Mouse (Mus musculus) layer of hippocampus, postnatal 10 days (tissue): ENCODE measurements at regions not wholly inside any gene's neighbourhood (a gene's known extent, or its start where the extent isn't known, plus 50 kb on each side); places are given as distances from the start of the nearest gene placed in this dataset.
A peak's percentile ranks its signal among the peaks of the same experiment; 100 is the strongest.
"Not testable (repeated sequence)": the region's sequence is repeated elsewhere in the genome, so short reads cannot be mapped to it uniquely, and the experiment has no call there.

Source experiments
- DNase-seq, 2 experiments: peaks; one replicate each; pipeline ENCODE4 v3.0.0; 2021; ENCODE audit warnings: low spot score in 2 of 2

DNA sequence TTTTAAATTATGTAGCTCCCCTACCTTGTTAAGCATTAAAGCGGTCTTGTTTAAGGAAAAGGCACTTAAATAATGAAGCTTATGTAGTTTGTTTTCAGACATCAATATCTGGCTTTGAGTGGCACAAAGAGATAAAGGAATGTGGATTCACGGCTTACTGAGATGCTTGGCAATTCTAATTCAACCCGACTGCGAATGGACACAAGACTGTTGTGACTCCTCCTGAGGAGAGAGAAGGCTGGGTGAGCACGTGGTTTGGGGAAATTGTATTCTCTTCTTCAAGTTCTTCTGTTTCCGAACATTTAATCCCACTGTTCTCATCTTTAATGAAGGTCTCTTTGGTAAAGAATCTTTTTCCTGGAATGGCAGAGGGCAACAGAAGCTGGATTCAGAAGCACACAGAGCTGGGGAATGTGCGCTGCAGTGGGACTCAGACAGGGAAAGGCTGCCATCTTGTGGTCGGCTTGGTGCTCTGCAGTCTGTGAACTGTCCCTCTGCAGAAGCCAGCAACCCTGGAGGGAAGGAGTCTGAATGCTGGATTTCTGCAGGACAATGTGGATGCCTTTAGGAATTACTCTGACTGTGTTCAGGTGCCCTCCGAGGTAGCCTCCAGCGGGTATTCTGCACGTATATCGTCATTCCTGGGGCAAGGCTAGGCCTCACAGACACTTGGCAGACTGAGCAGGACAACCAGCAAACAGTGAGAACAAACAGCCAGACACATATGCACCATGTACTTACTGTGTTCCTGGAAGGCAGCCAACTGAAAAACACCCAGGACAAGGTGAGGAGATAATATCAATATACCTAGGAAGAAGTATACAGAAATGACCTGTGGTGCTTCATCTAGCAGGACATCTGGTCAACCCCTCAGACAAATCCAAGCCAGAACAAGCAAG, 54.0 kb upstream of the Pax1 start:
- DNase-seq = peak; percentile 87

DNA sequence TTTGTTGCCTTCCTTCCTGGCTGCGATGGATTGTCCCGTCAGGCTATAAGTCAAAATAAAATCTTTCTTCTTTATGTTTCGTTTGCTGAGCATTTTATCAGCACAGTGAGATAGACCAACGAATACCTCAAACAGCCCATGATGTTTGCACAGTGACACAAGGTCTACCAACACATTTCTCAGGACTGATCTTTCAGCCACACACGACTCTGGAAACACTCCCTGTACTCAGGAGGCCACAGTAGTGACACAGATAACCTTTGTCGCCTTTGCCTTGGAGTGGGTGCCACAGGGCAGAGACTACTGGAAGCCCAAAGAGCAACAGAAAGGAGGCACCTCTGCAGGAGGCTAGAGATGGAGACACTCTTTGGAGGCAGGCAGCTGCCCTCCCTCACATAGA, 55.0 kb upstream of the Pax1 start:
- DNase-seq = no peak

- peak; percentile 28 to 51 for DNase-seq
Observed at GRCm38 (mm10) chr2:147305262-147305661, 56.5 kb upstream of the Pax1 start.

GRCm38 (mm10) chr2:147300503-147300902, 61.2 kb upstream of the Pax1 start:
- no peak for DNase-seq

- no peak for DNase-seq
Observed at GRCm38 (mm10) chr2:147299359-147299758, 62.4 kb upstream of the Pax1 start.

GRCm38 (mm10) chr2:147298499-147298896, 63.2 kb upstream of the Pax1 start:
- DNase-seq = peak; percentile 88 to 93

DNA sequence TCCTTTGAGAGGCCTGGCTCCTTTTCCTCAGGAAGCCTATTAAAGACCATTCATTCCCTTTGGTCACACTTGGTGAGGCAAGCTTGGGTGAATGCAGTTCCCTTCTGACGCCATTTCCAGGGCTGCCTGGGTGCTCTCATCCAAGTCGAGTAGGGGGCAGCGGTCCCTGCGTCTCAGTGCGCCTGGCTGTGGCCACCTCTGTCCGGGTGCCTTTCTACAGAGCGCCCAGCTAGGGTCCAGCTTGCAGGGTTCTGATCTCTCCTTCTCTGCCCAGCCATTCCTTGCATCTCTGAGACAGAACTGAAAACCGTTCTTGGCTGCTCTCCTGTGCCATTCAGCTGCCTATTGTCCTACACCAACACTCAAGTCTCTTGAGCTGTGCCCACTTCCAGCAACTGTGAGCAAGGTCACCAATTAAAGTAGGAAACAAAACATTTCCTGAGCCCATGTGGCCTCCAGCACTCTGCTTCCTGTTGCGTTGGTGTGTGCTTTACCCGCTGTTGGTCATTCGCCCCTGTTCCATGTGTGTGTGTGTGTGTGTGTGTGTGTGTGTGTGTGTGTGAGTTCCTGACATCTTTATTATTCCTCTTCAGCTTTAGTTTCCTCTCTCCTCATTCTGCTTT, 63.7 kb upstream of the Pax1 start:
- peak; percentile 16 to 29 for DNase-seq

DNA sequence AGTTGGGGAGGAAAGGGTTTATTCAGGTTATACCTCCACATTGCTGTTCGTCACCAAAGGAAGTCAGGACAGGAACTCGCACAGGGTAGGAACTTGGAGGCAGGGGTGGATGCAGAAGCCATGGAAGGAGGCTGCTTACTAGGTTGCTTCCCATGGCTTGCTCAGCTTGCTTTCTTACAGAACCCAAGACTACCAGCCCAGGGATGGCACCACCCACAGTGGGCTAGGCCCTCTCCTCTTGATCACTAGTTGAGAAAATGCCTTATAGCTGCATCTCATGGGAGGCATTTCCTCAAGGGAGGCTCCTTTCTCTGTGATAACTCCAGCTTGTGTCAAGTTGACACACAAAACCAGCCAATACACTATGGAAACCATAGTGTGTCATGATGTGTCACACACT, 66.8 kb upstream of the Pax1 start:
- not testable (repeated sequence) for DNase-seq

GRCm38 (mm10) chr2:147293294-147293688, 68.4 kb upstream of the Pax1 start:
- no peak for DNase-seq

GRCm38 (mm10) chr2:147292387-147293293, 69.1 kb upstream of the Pax1 start:
- DNase-seq = no peak

DNA sequence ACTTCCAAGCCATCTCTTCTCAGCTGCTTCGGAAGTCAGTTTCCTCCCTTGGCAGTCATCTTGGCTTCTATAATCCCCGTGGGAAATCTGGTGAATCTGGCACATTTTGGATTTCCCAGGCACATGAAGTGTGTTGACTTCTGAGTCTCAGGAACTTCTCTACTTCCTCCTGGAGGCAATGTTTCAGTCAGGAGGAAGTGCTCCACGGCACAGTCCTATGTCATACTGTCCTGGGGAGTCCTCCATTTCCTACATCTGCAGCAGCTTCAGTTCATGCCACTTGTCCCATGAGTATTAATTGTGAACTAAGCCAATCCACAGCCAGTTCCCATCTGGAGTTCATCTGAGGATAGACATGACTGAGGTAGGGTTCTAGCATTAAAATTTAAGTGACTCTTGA, 78.3 kb upstream of the Pax1 start:
- DNase-seq = no peak

DNA sequence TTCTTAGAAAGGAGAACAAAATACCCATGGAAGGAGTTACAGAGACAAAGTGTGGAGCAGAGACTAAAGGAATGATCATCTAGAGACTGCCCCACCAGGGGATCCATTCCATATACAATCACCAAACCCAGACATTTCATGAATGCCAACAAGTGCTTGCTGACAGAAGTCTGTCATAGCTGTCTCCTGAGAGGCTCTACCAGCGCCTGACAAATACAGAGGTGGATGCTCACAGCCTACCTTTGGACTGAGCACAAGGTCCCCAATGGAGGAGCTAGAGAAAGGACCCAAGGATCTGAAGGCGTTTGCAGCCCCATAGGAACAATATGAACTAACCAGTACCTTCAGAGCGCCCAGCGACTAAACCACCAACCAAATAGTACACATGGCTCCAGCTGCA, 83.6 kb upstream of the Nkx2-2 start:
- no peak for DNase-seq

- no peak for DNase-seq
Observed at GRCm38 (mm10) chr2:147269171-147269570, 75.1 kb upstream of the Nkx2-2 start.

GRCm38 (mm10) chr2:147267901-147268300, 73.9 kb upstream of the Nkx2-2 start:
- no peak for DNase-seq

DNA sequence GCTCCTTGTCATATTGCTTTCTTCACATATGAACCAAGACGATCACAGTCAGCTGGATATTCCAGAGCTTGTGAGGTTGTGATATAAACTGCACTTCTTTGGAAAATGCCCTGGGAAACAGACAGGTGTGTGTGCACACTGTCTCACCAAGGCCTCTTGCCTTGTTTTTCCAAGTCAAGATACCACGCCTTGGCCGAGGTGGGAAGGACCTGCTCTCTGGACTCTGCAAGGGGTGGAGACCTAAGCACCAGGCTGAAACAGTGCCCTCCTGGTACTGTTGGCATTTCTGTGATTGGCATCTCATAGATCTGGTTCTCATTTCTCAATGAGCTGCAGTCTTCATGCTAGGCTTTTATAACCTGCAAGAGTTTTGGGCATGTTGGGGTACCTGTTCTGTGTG, 73.2 kb upstream of the Nkx2-2 start:
- no peak for DNase-seq

DNA sequence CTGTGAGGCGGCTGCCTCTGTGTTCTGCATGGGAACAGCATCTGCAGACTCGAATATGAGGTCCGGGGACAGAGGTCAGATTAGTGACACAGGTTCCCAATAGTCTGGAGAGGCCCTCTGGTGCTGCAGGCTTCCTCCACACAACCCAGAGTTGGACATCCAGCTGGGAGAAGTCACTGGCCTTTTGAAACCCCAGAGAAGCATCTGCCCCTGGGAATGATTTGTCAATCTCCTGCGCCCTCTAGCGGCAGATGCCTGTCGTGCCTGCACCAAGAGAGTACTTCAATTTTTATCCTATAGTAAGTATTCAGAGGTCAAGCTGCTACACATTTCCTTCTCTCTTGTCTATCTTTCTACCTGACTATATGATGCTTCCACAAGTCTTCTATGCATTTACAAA, 62.7 kb upstream of the Nkx2-2 start:
- peak; percentile 68 to 75 for DNase-seq

DNA sequence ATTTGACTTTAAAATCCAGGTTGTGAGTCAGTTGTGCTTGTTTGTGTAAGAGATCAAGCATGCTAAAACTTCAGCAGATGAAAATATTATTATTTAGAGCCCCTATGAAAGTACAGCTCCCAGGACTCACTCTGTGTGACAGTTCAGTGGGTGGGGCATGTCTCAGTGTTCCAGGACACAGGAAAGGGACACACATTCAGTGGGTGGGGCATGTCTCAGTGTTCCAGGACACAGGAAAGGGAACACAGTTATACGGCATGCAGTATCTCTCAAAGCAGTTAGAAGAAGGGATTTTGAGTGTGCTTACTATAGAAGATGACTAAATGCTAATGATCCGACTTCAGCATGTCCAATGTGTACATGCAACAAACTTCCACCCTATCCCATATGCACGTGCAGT, 60.9 kb upstream of the Nkx2-2 start:
- no peak for DNase-seq

- DNase-seq = peak; percentile 9 to 23
Observed at GRCm38 (mm10) chr2:147254137-147254536, 60.1 kb upstream of the Nkx2-2 start.

- no peak for DNase-seq
Observed at GRCm38 (mm10) chr2:147247981-147248514, 54.0 kb upstream of the Nkx2-2 start.

GRCm38 (mm10) chr2:147247238-147247637, 53.2 kb upstream of the Nkx2-2 start:
- no peak for DNase-seq

GRCm38 (mm10) chr2:147244406-147244805, 50.4 kb upstream of the Nkx2-2 start:
- no peak for DNase-seq
